Mouse (Mus musculus) cerebellum, postnatal 25 days (tissue): ENCODE data around the gene Zfp14.

ENCODE experiments used
- DNase-seq, 2 experiments: peaks; one replicate each; pipeline ENCODE4 v3.0.0; 2021; ENCODE audit warnings: mixed read lengths in 2 of 2

Zfp14 gene

GRCm38 (mm10) chr7:30027331-30027730 lies 23.8 kb downstream of the Zfp14 start:
- DNase-seq: no peak

- DNase-seq: no peak
Observed at GRCm38 (mm10) chr7:30025358-30025757, 25.8 kb downstream of the Zfp14 start.

GRCm38 (mm10) chr7:30023800-30024199 lies 27.4 kb downstream of the Zfp14 start:
- DNase-seq: no peak

GRCm38 (mm10) chr7:30023324-30023723 lies 27.9 kb downstream of the Zfp14 start:
- no peak for DNase-seq

- DNase-seq: no peak
Observed at GRCm38 (mm10) chr7:30019543-30019942, 31.6 kb downstream of the Zfp14 start.

GRCm38 (mm10) chr7:30017226-30017625 lies 34.0 kb downstream of the Zfp14 start:
- no peak for DNase-seq

GRCm38 (mm10) chr7:30012956-30013363 lies 38.2 kb downstream of the Zfp14 start:
- peak; percentile 43 to 69 for DNase-seq

- DNase-seq: no peak
Observed at GRCm38 (mm10) chr7:30010551-30011195, 40.5 kb downstream of the Zfp14 start.

- peak; percentile 22 to 26 for DNase-seq
Observed at GRCm38 (mm10) chr7:30009321-30010085, 41.7 kb downstream of the Zfp14 start.

- no peak for DNase-seq
Observed at GRCm38 (mm10) chr7:30008020-30008690, 43.0 kb downstream of the Zfp14 start.

- no peak for DNase-seq
Observed at GRCm38 (mm10) chr7:30007601-30008000, 43.6 kb downstream of the Zfp14 start.

GRCm38 (mm10) chr7:30000601-30001000 lies 50.6 kb downstream of the Zfp14 start:
- no peak for DNase-seq

GRCm38 (mm10) chr7:29995134-29995533 lies 56.0 kb downstream of the Zfp14 start:
- no peak for DNase-seq

GRCm38 (mm10) chr7:29993340-29993739 lies 57.8 kb downstream of the Zfp14 start:
- no peak for DNase-seq

- no peak for DNase-seq
Observed at GRCm38 (mm10) chr7:29992698-29993097, 58.5 kb downstream of the Zfp14 start.

GRCm38 (mm10) chr7:29989031-29989430 lies 62.1 kb downstream of the Zfp14 start:
- no peak for DNase-seq

- DNase-seq: no peak
Observed at GRCm38 (mm10) chr7:29987551-29987950, 63.6 kb downstream of the Zfp14 start.
